Mouse (Mus musculus): Measurements from ENCODE around the gene Sufu. TPM values are rescaled to one million over a fixed set of nuclear protein-coding genes. Genes with fewer than 3 reads are reported as not detected.
A peak's percentile ranks its signal among the peaks of the same experiment; 100 is the strongest.

The Sufu gene
- polyA plus RNA-seq, 1 experiment from 2014 or later = 20.5 TPM

GRCm38 (mm10) chr19:46416276-46416675 is 19.6 kb downstream of the Sufu start:
- no peak overlapping the region for H3K4me3 ChIP-seq (ENCODE audit: low read length)
- no peak for ATAC-seq
- no peaks in the 10 kb centered on the region for H3K36me3 ChIP-seq (ENCODE audit: control insufficient read depth, insufficient read depth, low read length)
- no peak overlapping the region for H3K4me2 ChIP-seq (ENCODE audit: low read depth, low read length)
- no peaks in the 10 kb centered on the region for H3K9me3 ChIP-seq (ENCODE audit: control insufficient read depth, low read length)
- H3K27ac ChIP-seq (ENCODE audit: low read length) = no peak overlapping the region
- no peaks in the 10 kb centered on the region for H3K27me3 ChIP-seq (replicated peaks; ENCODE audit: control insufficient read depth, insufficient read depth, low read length)
- no peak overlapping the region for H3K9ac ChIP-seq (ENCODE audit: low read depth, low read length)
- H3K4me1 ChIP-seq (ENCODE audit: control insufficient read depth, insufficient read depth, low read length) = 0 out of 2 replicates have a peak, but pooled peaks cover 2% of the 10 kb centered on the region
- WGBS = 73% methylated on average over 9 of the region's 9 CpGs

GRCm38 (mm10) chr19:46418051-46418450 is 21.4 kb downstream of the Sufu start:
- Histone ChIP-seq H3K9ac (ENCODE audit: low read depth, low read length) (no peak overlapping the region), H3K4me1 (ENCODE audit: control insufficient read depth, insufficient read depth, low read length) (peaks cover 13% of the 10 kb centered on the region), H3K36me3 (ENCODE audit: control insufficient read depth, insufficient read depth, low read length) (no peaks in the 10 kb centered on the region), H3K27ac (ENCODE audit: low read length) (no peak overlapping the region), H3K9me3 (ENCODE audit: control insufficient read depth, low read length) (no peaks in the 10 kb centered on the region), H3K27me3 (replicated peaks; ENCODE audit: control insufficient read depth, insufficient read depth, low read length) (no peaks in the 10 kb centered on the region), H3K4me3 (ENCODE audit: low read length) (no peak overlapping the region), H3K4me2 (ENCODE audit: low read depth, low read length) (no peak overlapping the region)
- no peak for ATAC-seq
- 64% methylated on average over 4 of the region's 4 CpGs for WGBS

- H3K4me2 ChIP-seq (ENCODE audit: low read depth, low read length) = no peak overlapping the region
- no peak overlapping the region for H3K4me3 ChIP-seq (ENCODE audit: low read length)
- WGBS = 89% methylated on average over 7 of the region's 7 CpGs
- H3K27me3 ChIP-seq (replicated peaks; ENCODE audit: control insufficient read depth, insufficient read depth, low read length) = no peaks in the 10 kb centered on the region
- no peak overlapping the region for H3K9ac ChIP-seq (ENCODE audit: low read depth, low read length)
- no peak for ATAC-seq
- H3K9me3 ChIP-seq (ENCODE audit: control insufficient read depth, low read length) = no peaks in the 10 kb centered on the region
- no peak overlapping the region for H3K27ac ChIP-seq (ENCODE audit: low read length)
- H3K36me3 ChIP-seq (ENCODE audit: control insufficient read depth, insufficient read depth, low read length) = no peaks in the 10 kb centered on the region
- peaks cover 18% of the 10 kb centered on the region for H3K4me1 ChIP-seq (ENCODE audit: control insufficient read depth, insufficient read depth, low read length)
Measured at GRCm38 (mm10) chr19:46420410-46420809, 23.7 kb downstream of the Sufu start.

- no peak overlapping the region for H3K4me2 ChIP-seq (ENCODE audit: low read depth, low read length)
- no peak overlapping the region for H3K4me3 ChIP-seq (ENCODE audit: low read length)
- WGBS = 40% methylated on average over 11 of the region's 11 CpGs
- peaks cover 18% of the 10 kb centered on the region for H3K4me1 ChIP-seq (ENCODE audit: control insufficient read depth, insufficient read depth, low read length)
- ATAC-seq = peak; percentile 40
- H3K27ac ChIP-seq (ENCODE audit: low read length) = peak overlapping the region; percentile 20; the same call in 1 of the 2 replicates
- no peaks in the 10 kb centered on the region for H3K9me3 ChIP-seq (ENCODE audit: control insufficient read depth, low read length)
- H3K36me3 ChIP-seq (ENCODE audit: control insufficient read depth, insufficient read depth, low read length) = 0 out of 2 replicates have a peak, but pooled peaks cover 2% of the 10 kb centered on the region
- H3K9ac ChIP-seq (ENCODE audit: low read depth, low read length) = 0 out of 2 replicates have a peak overlapping the region, but pooled peaks have one; percentile 5
- no peaks in the 10 kb centered on the region for H3K27me3 ChIP-seq (replicated peaks; ENCODE audit: control insufficient read depth, insufficient read depth, low read length)
Measured at GRCm38 (mm10) chr19:46422384-46423338, 26.0 kb downstream of the Sufu start.

GRCm38 (mm10) chr19:46425266-46425665 is 28.6 kb downstream of the Sufu start:
- Histone ChIP-seq H3K4me2 (ENCODE audit: low read depth, low read length) (no peak overlapping the region), H3K4me1 (ENCODE audit: control insufficient read depth, insufficient read depth, low read length) (peaks cover 15% of the 10 kb centered on the region), H3K9ac (ENCODE audit: low read depth, low read length) (no peak overlapping the region), H3K9me3 (ENCODE audit: control insufficient read depth, low read length) (no peaks in the 10 kb centered on the region), H3K4me3 (ENCODE audit: low read length) (no peak overlapping the region), H3K27ac (ENCODE audit: low read length) (no peak overlapping the region), H3K27me3 (replicated peaks; ENCODE audit: control insufficient read depth, insufficient read depth, low read length) (no peaks in the 10 kb centered on the region), H3K36me3 (ENCODE audit: control insufficient read depth, insufficient read depth, low read length) (peaks cover 2% of the 10 kb centered on the region; the same call in 1 of the 2 replicates)
- WGBS = 93% methylated on average over 8 of the region's 8 CpGs
- no peak for ATAC-seq

- peaks cover 2% of the 10 kb centered on the region; the same call in 1 of the 2 replicates for H3K36me3 ChIP-seq (ENCODE audit: control insufficient read depth, insufficient read depth, low read length)
- no peak overlapping the region for H3K9ac ChIP-seq (ENCODE audit: low read depth, low read length)
- H3K4me1 ChIP-seq (ENCODE audit: control insufficient read depth, insufficient read depth, low read length) = peaks cover 15% of the 10 kb centered on the region
- ATAC-seq = no peak
- H3K9me3 ChIP-seq (ENCODE audit: control insufficient read depth, low read length) = no peaks in the 10 kb centered on the region
- no peak overlapping the region for H3K4me3 ChIP-seq (ENCODE audit: low read length)
- no peaks in the 10 kb centered on the region for H3K27me3 ChIP-seq (replicated peaks; ENCODE audit: control insufficient read depth, insufficient read depth, low read length)
- no peak overlapping the region for H3K4me2 ChIP-seq (ENCODE audit: low read depth, low read length)
- 89% methylated on average over 12 of the region's 12 CpGs for WGBS
- no peak overlapping the region for H3K27ac ChIP-seq (ENCODE audit: low read length)
Measured at GRCm38 (mm10) chr19:46426488-46426887, 29.8 kb downstream of the Sufu start.

- ATAC-seq = no peak
- H3K36me3 ChIP-seq (ENCODE audit: control insufficient read depth, insufficient read depth, low read length) = peaks cover 2% of the 10 kb centered on the region; the same call in 1 of the 2 replicates
Measured at GRCm38 (mm10) chr19:46429250-46429649, 32.6 kb downstream of the Sufu start.

DNA sequence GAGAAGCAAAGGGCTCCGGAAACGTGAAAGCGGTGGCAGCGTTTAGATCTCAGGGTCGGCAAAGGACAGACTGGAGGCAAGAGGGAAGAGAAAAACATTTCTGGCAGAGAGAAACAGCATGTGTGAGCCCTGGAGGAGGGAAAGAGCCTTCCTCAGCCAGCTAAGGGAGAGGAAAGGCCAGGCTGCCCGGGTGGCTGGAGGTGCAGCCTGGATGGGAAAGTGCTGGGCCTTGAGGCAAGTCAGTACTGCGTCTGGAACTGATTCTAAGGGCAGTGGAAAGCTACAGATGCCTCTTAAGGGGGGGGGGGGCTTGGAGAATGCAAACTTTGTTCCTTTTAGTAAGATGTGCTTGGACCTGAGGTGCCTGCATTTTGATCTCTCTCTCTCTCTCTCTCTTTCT is 37.0 kb downstream of the Sufu start:
- Histone ChIP-seq H3K9ac (ENCODE audit: low read depth, low read length) (no peak overlapping the region), H3K4me1 (ENCODE audit: control insufficient read depth, insufficient read depth, low read length) (no peaks in the 10 kb centered on the region), H3K4me3 (ENCODE audit: low read length) (no peak overlapping the region), H3K36me3 (ENCODE audit: control insufficient read depth, insufficient read depth, low read length) (no peaks in the 10 kb centered on the region), H3K9me3 (ENCODE audit: control insufficient read depth, low read length) (no peaks in the 10 kb centered on the region), H3K27me3 (replicated peaks; ENCODE audit: control insufficient read depth, insufficient read depth, low read length) (no peaks in the 10 kb centered on the region), H3K27ac (ENCODE audit: low read length) (no peak overlapping the region), H3K4me2 (ENCODE audit: low read depth, low read length) (no peak overlapping the region)
- 60% methylated on average over 7 of the region's 7 CpGs for WGBS
- ATAC-seq = no peak

More at GRCm38 (mm10) chr19:46429250-46429649, 32.6 kb downstream of the Sufu start:
- Histone ChIP-seq H3K27me3 (replicated peaks; ENCODE audit: control insufficient read depth, insufficient read depth, low read length) (no peaks in the 10 kb centered on the region), H3K9me3 (ENCODE audit: control insufficient read depth, low read length) (no peaks in the 10 kb centered on the region), H3K9ac (ENCODE audit: low read depth, low read length) (no peak overlapping the region), H3K27ac (ENCODE audit: low read length) (no peak overlapping the region), H3K4me2 (ENCODE audit: low read depth, low read length) (no peak overlapping the region), H3K4me3 (ENCODE audit: low read length) (no peak overlapping the region), H3K4me1 (ENCODE audit: control insufficient read depth, insufficient read depth, low read length) (no peaks in the 10 kb centered on the region)

GRCm38 (mm10) chr19:46434148-46434547 is 37.5 kb downstream of the Sufu start:
- WGBS = 70% methylated on average over 9 of the region's 9 CpGs
- no peak for ATAC-seq
- no peak overlapping the region for H3K9ac ChIP-seq (ENCODE audit: low read depth, low read length)
- H3K27me3 ChIP-seq (replicated peaks; ENCODE audit: control insufficient read depth, insufficient read depth, low read length) = no peaks in the 10 kb centered on the region
- no peak overlapping the region for H3K4me2 ChIP-seq (ENCODE audit: low read depth, low read length)
- H3K27ac ChIP-seq (ENCODE audit: low read length) = no peak overlapping the region
- H3K36me3 ChIP-seq (ENCODE audit: control insufficient read depth, insufficient read depth, low read length) = no peaks in the 10 kb centered on the region
- H3K9me3 ChIP-seq (ENCODE audit: control insufficient read depth, low read length) = no peaks in the 10 kb centered on the region
- no peak overlapping the region for H3K4me3 ChIP-seq (ENCODE audit: low read length)
- H3K4me1 ChIP-seq (ENCODE audit: control insufficient read depth, insufficient read depth, low read length) = no peaks in the 10 kb centered on the region
